In genomic region chr6:122391725-122392667, GRCm38 (mm10) we compare ENCODE assay signal across 8 mouse cellular contexts. TPM values are rescaled to one million over a fixed set of nuclear protein-coding genes. Genes with fewer than 3 reads are reported as not detected.
DNase-seq lines count a peak whose midpoint lies in the region; ATAC-seq lines count a peak whose summit lies in the region.

No protein-coding gene starts in this region.

- H3K4me2 ChIP-seq in intestine, embryonic 15.5 days (replicated peaks): peak overlapping the region; percentile 38

- H3K4me1 ChIP-seq in intestine, embryonic 15.5 days (replicated peaks): no peaks in the 10 kb centered on the region

- H3K27ac ChIP-seq in intestine, embryonic 15.5 days: no peak overlapping the region

- no peak overlapping the region for H3K9ac ChIP-seq in intestine, embryonic 15.5 days

- peak; percentile 31 for DNase-seq in adrenal gland, adult 8-10 months
- DNase-seq in embryo, embryonic 11.5 days (ENCODE audit: low read depth, low spot score): peak; percentile 74
- peak; percentile 16 to 29 for DNase-seq in gastrocnemius, postnatal 36 days
- peak; percentile 72 to 81 for DNase-seq in left cerebral cortex, postnatal 10 days (ENCODE audit: extremely low spot score in 1 of 2, low spot score in 2 of 2)
- DNase-seq in right cerebral cortex, postnatal 25 days: peak; percentile 79
- peak; percentile 51 for DNase-seq in yolk sac, embryonic 10.5 days (ENCODE audit: low spot score)

- no peaks in the 10 kb centered on the region for H3K36me3 ChIP-seq in intestine, embryonic 15.5 days

- no peak overlapping the region for H3K4me3 ChIP-seq in intestine, embryonic 15.5 days (replicated peaks)

- ATAC-seq in intestine, embryonic 15.5 days: peak; percentile 60
- peak; percentile 51 for ATAC-seq in megakaryocyte progenitor cell, adult 5-6 weeks (replicated peaks; ENCODE audit: poor library complexity)

- 40% methylated on average over 29 of the region's 29 CpGs for WGBS in intestine, embryonic 15.5 days

- no peaks in the 10 kb centered on the region; the same call in 1 of the 2 replicates for H3K27me3 ChIP-seq in intestine, embryonic 15.5 days (replicated peaks)

- intact Hi-C loops in gastrocnemius, postnatal 36 days (cut with DNase I): loop anchor here (5.0 kb wide), 1 partner anchor 135 kb away; no protein-coding TSS in a partner anchor
- intact Hi-C loops in left cerebral cortex, postnatal 10 days (cut with DNase I): loop anchor here (5.0 kb wide), 3 partner anchors 55 to 130 kb away; partner anchors contain the start of gene M6pr

- H3K9me3 ChIP-seq in intestine, embryonic 15.5 days: no peaks in the 10 kb centered on the region

RNA-seq across cellular contexts. Expression of gene Phc1, which starts 51.6 kb away (rescaled TPM):
- 10 to 100 TPM; 24.0 to 40.3 (median 30.0) TPM for total RNA-seq in adrenal gland, adult 8-10 months (2022)
- total RNA-seq in gastrocnemius, postnatal 36 days (2021): 10 to 100 TPM; 17.6 to 22.9 TPM
- 9.3 and 10.1 TPM in 2 replicates for polyA plus RNA-seq in intestine, embryonic 15.5 days (2015; fragmentation: Nextera tagmentation; extraction: Ambion mirVana)
- total RNA-seq in left cerebral cortex, postnatal 10 days (2021): 10 to 100 TPM; 69.0 to 76.4 TPM
- 7.6 and 9.4 TPM in 2 replicates for total RNA-seq in megakaryocyte progenitor cell, adult 5-6 weeks (2015)
- total RNA-seq in megakaryocyte progenitor cell, adult 5-6 weeks (2017): 4.1 and 9.6 TPM in 2 replicates

Comparison
In these comparisons a context has a peak if more than half of its experiments do, and no peak if none do; other contexts are left out.
1. DNase-seq: peak in every context shown above with its lines; median percentile 79 in right cerebral cortex, postnatal 25 days; 76 in left cerebral cortex, postnatal 10 days; 74 in embryo, embryonic 11.5 days; 51 in yolk sac, embryonic 10.5 days; 31 in adrenal gland, adult 8-10 months; 22 in gastrocnemius, postnatal 36 days.